Mouse (Mus musculus): ENCODE results near the gene Uts2b.

GRCm38 (mm10) chr16:27417632-27418031 lies 47.6 kb upstream of the Uts2b start:
- TF ChIP-seq CTCF (IDR thresholded peaks at IDR 0.05; ENCODE audit: insufficient read depth, low read length) = no peak
- no peak for TF ChIP-seq POLR2A (IDR thresholded peaks at IDR 0.05; ENCODE audit: borderline replicate concordance, extremely low read depth, low read depth, low read length)

Measured in lung, adult 2 months (tissue).